Mouse (Mus musculus) frontal cortex, adult (tissue): ENCODE data around the gene Smad3.

Experiments
- ATAC-seq: cut with Nextera tagmentation; 2 replicates; pipeline ENCODE4 v1.9.2; 2017; ENCODE audit warnings: mild to moderate bottlenecking, moderate library complexity, mixed read lengths; ENCODE audit not compliant: low TSS enrichment

Smad3 gene

DNA sequence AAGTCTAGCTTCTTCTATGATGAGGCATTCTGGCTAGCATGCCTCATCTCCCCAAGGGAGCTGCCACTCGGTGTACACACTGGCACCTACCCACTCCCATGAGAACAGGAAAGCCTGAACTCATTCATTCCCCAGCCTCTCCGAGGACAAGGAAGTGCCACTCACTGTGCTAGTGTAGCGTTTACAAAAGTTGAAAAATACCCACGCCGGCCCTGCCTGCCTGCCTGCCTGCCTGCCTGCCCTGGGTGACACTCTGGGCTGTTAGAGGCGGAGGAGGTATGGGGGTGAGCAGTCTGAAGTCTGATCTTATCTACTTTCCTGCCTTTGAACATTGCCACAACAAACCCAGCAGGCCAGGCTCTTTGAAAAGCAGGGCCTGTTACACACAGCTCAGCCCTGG is 37.1 kb downstream of the Smad3 start:
- peak; percentile 44 for ATAC-seq

DNA sequence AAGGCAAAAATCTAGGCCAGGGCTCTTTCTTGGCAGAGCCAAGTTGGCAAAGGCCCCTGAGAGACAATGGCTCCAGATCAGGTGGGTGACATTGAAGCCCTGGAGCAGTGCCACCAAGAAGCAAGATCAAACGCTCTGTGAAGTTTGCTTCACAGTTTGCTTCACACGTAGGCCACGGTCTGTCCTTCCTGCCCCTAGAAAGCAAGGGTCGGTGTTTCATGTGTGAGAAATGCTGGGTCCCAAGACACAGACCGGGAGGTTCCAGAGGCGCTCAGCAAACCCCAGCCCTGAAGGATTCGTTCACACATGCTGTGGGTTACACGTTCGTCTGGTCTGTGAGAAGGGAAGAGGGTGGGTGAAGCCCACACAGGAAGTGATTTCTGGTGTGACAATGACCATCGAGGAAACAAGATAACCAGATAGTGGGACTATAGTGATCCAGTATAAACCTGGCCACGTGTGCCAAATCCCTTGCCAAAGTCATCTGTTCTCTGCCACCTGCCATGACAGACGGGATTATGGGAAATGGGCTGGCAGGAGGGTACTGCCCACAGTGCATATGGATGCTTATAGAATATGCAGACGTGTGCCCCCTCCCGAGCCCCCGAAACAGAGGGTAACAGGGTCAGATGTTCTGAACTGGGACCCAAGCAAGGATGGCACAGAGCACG is 37.9 kb downstream of the Smad3 start:
- ATAC-seq = no peak

DNA sequence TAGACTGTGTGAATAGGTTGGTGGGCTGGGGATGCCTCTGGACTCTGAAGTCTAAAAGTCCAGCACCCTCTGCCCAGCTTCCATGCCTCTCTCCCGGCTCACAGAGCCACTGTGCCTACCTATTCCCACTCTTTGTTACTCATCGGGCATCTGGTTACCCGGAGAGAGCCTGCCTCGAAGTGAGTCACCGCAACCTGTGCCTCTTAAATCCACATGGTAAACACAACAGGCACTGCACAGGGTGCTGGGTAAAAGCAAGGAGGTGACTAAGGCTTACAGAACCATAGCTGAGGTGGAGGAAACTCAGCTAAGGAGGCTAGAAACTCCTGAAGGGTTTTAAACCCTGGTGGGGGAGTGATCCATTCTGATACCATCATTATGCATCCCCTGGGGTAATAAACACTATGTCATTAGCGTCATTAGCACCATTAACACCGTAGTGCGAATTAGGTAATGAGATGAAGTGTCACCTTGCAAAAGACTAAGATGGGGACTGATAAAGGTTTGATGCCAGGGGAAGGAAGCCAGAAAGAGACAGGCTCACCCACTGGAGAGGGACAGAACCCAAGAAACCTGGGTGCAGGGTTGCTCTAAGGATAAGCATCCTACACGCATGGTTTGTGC is 38.9 kb downstream of the Smad3 start:
- peak; percentile 65 for ATAC-seq

DNA sequence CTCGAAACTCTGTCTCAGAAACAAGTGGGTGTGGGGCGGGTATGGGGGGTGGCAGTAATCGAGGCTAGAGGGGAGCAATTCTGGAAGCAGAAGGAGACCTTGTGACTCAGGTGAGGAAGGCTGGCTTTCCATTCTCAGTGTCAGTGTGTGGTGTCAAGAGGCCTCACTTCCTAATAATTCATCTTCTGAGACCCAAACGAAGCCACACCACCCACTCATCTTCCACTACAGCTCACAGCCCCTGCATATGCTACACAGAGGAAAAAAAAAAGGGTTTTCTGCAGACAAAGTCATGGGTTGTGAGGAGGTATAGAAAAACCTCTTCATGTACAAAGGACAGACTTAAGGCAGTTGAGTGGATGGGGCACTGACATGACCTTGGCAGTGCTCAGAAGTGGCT is 39.6 kb downstream of the Smad3 start:
- ATAC-seq = no peak

DNA sequence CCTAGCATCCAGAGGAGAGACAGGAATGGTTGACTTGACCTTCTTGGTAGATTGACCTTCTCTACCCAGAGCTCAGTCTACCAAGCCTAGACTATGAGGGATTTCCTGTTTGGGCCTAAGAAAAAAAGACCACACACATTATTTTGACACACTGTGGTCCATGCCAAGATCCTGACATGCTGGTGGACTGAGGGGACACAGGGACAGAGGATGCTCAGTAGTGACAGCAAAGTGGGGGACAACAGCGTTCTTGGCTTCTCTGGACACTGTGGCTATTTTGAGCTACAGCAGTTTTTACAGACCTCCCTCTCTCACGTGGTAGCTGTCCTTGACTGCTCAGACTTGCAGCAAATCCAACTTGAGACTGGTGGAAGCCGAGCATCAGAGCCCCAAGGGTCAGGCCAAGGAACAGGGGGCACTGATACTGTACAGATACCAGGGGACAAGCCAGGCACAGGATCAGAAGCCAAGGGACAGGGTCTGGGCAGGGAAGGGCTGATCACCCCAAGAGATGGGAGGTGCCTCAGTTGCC is 40.3 kb downstream of the Smad3 start:
- no peak for ATAC-seq

DNA sequence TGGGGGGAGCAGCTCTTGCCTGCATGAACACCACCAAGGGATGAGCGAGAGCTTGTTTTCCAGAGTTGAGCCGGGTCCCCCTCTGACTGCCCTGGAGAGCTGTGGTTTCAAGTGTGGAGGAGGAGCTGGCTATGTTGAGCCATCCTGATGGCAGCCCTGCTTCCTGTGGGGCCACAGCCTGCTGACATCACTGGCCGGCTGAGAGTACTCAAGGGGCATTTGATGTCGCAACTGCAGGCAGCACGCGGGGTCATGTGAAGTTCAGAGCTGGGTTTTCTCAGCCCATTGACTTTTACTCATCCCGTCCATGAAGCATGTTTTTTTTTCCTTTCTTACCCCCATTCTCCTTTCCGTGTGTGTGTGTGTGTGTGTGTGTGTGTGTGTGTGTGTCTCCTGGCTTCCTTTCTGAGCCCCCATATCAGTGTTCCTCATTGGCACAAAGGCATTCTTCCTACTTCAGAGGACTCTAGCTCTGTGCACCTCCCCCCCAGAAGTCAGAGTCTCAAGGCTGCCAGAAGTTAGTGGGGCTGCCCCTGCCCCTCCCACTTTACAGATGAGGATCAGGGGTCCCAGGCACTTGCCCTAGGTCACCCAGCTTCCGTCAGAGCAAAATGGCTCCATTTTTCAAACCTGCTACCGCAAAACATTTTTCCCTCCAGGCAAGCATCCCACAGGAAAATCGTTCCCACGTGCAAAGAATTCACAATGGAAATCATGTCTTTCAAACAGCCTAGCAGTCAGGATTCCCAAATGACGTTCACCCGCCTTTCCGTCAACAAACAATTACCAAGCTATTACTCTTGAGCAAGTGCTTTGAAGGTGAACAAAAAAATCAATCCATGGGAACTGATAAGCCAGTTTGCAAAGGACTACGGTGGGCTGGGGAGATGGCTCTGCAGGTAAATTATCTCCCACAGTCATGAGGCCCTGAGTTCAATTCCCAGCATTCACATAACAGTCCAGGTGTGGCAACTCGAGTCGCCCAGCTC is 41.4 kb downstream of the Smad3 start:
- no peak for ATAC-seq

DNA sequence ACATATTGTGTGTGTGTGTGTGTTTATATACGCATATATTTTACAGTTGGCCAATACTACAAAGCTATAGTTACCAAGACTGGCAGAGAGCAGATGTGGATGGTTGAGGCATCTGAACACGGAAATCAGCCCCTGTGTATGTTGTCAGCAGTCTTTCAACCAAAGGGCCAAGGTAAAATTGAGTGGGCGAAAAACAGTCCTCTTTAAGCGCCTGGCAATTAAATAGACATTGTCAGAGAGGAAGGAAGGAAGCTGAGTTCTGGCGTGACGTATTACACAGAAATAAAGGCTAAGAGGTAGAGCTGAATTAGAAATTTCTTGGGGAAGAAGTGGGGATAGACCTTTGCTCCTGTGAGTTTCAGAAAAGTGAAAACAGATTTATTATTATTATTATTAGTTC is 43.2 kb downstream of the Smad3 start:
- ATAC-seq = no peak

- no peak for ATAC-seq
Measured at GRCm38 (mm10) chr9:63712838-63713237, 45.0 kb downstream of the Smad3 start.

GRCm38 (mm10) chr9:63711580-63712230 is 46.1 kb downstream of the Smad3 start:
- ATAC-seq = no peak

DNA sequence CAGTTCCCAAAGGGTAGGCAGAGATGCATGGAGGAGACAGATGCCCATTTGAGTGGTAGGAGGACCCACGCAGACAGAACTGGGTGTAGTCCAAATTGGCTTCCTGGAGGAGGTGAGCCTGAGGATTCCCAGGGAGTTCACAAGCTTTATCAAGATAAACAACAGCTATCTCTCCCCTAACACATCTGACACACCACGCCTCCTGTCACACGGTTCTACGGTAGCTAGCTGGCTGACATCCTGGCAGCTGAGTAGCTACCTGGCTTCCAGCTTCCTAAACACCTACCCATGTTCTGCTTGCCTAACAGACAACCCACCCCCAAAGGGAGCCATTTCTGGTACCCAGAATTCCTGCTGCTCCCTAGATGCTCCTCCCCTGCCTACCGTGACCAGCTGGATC is 47.9 kb downstream of the Smad3 start:
- ATAC-seq = no peak

- ATAC-seq = no peak
Measured at GRCm38 (mm10) chr9:63709266-63709665, 48.5 kb downstream of the Smad3 start.

DNA sequence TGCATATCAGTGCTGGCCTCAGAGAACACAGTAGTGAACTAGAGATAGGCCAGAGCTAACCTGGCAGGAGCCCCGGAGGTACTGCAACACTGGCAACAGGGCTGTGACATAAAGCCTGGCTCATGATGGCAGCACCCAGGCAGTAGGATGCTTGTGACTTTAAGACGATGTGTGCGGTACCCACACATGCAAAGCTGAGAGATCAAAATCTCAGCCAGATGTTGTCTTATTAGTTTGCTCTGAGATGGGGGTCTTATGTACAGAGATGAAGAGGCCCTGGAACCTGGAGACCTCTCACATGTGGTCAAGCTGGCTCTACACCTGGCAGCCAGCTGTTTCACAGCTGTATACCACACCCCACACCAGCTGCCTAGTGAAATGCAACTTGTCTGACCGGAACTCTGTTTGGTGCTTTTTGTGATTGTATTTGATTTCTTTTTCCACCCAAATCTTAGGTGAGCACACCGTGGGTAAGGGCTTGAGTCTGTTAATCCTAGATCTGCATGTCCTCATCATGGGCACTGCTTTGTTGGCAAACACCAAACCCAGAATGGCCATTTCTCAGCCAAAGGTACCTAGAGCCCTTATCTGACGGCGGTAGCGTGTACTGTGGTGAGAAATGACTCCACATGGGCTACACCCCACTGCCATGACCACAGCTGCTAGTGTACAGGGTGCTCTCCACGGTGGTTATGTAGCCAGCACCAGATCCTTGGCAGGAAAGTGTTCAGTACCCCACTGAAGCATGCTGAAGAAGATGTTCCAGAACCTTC is 49.8 kb downstream of the Smad3 start:
- no peak for ATAC-seq

GRCm38 (mm10) chr9:63706152-63706733 is 51.6 kb downstream of the Smad3 start:
- ATAC-seq = peak; percentile 21; the same call in 1 of the 2 replicates

DNA sequence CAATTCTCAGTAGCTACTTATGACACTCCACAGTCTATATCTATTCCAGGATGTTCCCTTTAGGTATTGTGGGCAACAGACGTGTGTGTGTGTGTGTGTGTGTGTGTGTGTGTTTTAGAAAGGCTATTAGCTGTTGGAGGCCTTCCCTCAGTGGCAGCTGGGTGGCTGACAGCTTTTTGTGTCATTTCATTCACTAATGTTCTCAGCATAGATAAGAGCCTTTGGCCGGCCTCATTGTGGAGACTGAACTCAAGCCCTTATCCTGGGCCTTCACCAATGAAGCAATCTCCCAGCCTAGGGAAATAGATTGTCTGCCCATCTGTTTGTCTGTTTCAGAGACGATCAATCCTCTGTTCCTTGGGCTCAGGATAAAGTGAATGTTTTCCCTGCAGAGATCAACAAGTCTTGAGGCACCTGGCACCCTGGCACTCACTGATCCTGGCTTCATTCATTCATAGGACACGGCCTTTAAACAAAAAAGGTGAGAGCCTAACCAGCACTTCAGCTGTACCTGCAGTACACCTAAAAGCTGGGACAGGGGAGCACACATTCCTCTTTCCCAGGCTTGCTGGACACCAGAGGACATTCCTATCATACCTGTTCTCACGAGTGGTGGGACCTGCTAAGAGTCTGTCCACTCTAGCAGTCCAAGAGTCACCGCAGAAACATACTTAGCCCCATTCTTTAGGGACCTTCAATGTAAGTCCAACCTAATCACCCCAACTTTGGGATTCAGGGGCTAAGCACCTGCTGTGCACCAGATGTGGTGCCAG is 52.6 kb downstream of the Smad3 start:
- no peak for ATAC-seq

GRCm38 (mm10) chr9:63704131-63704530 is 53.7 kb downstream of the Smad3 start:
- ATAC-seq = no peak

- no peak for ATAC-seq
Measured at GRCm38 (mm10) chr9:63703236-63703785, 54.5 kb downstream of the Smad3 start.

DNA sequence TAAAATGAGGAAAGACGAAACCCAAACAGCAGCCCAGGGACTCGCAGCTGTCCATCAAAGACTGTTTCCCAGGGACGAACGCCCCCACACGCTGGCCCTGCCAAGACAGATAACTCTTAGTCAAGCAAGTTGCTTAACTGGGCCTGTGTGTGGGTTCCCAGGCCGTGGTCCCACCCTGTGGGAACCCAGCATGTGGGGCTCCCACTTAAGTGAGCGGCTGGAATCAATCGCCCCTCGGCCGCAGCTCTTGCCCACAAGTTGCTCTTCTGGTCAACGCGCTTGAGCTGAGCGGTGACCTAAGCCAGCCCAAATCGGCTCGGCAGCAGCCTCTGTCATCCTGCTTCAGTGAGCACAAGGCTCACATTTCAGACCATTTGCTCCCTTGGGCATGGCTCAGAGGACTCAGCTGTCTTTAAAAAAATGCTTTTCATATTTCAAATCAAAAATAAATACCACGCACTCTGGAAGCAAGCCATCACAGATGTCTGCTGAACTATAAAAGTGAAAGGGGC is 55.2 kb downstream of the Smad3 start:
- peak; percentile 29; the same call in 1 of the 2 replicates for ATAC-seq

- no peak for ATAC-seq
Measured at GRCm38 (mm10) chr9:63701957-63702309, 55.9 kb downstream of the Smad3 start.

- no peak for ATAC-seq
Measured at GRCm38 (mm10) chr9:63701258-63701956, 56.4 kb downstream of the Smad3 start.
